Mouse (Mus musculus) liver, adult 2 months (tissue): Measurements from ENCODE around the gene Cntnap5b. TPM values are rescaled to one million over a fixed set of nuclear protein-coding genes. Genes with fewer than 3 reads are reported as not detected.
"Not testable (repeated sequence)": the region's sequence is repeated elsewhere in the genome, so short reads cannot be mapped to it uniquely, and the experiment has no call there.

Experiments used
- DNase-seq: peaks from one replicate; pipeline ENCODE4 v3.0.0-alpha.2; 2011; ENCODE audit warnings: low read depth, low spot score; ENCODE audit errors: extremely low read depth
- H3K27ac ChIP-seq: fragments of 200-500 bp; replicated peaks from 2 replicates; pipeline ENCODE4 v1.5.1; 2012; ENCODE audit warnings: low read depth, mild to moderate bottlenecking, control low read depth, inconsistent platforms, low read length; ENCODE audit not compliant: insufficient read depth
- H3K27me3 ChIP-seq: fragments of 200-500 bp; 2 replicates; pipeline ENCODE4 v1.6.1; 2012; ENCODE audit warnings: mild to moderate bottlenecking, moderate library complexity, low read length, inconsistent platforms; ENCODE audit not compliant: control insufficient read depth, insufficient read depth
- H3K36me3 ChIP-seq: fragments of 200-500 bp; 2 replicates; pipeline ENCODE4 v1.6.1; 2012; ENCODE audit warnings: low read length, inconsistent platforms; ENCODE audit not compliant: control insufficient read depth, insufficient read depth
- H3K4me1 ChIP-seq: fragments of 200-500 bp; 2 replicates; pipeline ENCODE4 v1.6.1; 2011; ENCODE audit warnings: low read length; ENCODE audit not compliant: control insufficient read depth, insufficient read depth
- H3K4me3 ChIP-seq: fragments of 200-500 bp; 2 replicates; pipeline ENCODE4 v1.5.1; 2011; ENCODE audit warnings: low read depth, mild to moderate bottlenecking, control low read depth, low read length, moderate library complexity; ENCODE audit not compliant: insufficient read depth
- H3K79me2 ChIP-seq: fragments of 200-500 bp; 2 replicates; pipeline ENCODE4 v1.6.1; 2012; ENCODE audit warnings: inconsistent platforms, mild to moderate bottlenecking, low read length, moderate library complexity; ENCODE audit not compliant: control insufficient read depth, insufficient read depth
- H3K9ac ChIP-seq: fragments of 200-500 bp; 2 replicates; pipeline ENCODE4 v1.6.1; 2012; ENCODE audit warnings: low read depth, mild to moderate bottlenecking, control low read depth, inconsistent platforms, low read length
- CTCF ChIP-seq: fragments of 200-500 bp; IDR thresholded peaks from 2 replicates; pipeline ENCODE4 v1.5.1; 2011; ENCODE audit warnings: low read depth, low read length, control low read depth
- POLR2A ChIP-seq: fragments of 200-500 bp; IDR thresholded peaks from 2 replicates; pipeline ENCODE4 v1.6.1; 2011; ENCODE audit warnings: low read length, control low read depth; ENCODE audit not compliant: insufficient read depth; ENCODE audit errors: extremely low read depth
- WGBS: fragments of 180-500 bp; shearing (Covaris S2); methylation state at CpG from one replicate; pipeline ENCODE4 v1.1.7; 2018; 5-methylcytosine and 5-hydroxymethylcytosine counted together
- polyA plus RNA-seq: library from polyadenylated mRNA; depleted of rRNA; stranded (reverse); fragments of >200 nt; gene quantifications from 2 replicates; pipeline ENCODE4 v1.2.3, GENCODE M21; 2012
- total RNA-seq: library from RNA; depleted of rRNA; stranded (reverse); fragments of >200 nt; gene quantifications from 2 replicates; pipeline ENCODE4 v1.2.3, GENCODE M21; 2014

The Cntnap5b gene
- total and polyA plus RNA-seq, 2 experiments: not detected

DNA sequence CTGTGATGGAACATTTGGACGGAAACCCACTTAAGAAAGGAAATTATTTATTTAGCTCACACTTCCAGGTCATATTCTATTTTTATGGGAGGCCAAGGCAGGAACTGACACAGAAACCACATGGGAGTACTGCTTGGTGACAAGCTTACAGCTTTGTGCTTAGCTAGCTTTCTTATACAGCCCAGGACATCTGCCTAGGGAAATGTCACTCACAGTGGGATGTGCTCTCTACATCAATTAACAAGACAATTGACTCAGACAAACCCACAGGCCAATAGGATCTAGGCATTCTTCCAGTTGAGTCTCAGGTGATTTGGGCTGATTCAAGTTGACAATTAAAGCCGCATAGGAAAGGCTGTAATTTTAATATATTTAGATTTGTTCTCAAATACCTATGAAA lies 135.2 kb downstream of the Cntnap5b start:
- Histone ChIP-seq H3K4me1 (no peaks in the 10 kb centered on the region), H3K27ac (no peak overlapping the region), H3K36me3 (no peaks in the 10 kb centered on the region), H3K9ac (no peak overlapping the region), H3K79me2 (no peaks in the 10 kb centered on the region), H3K4me3 (no peak overlapping the region), H3K27me3 (no peaks in the 10 kb centered on the region)
- TF ChIP-seq CTCF (no peak), POLR2A (no peak)
- WGBS: 77% methylated on average over 2 of the region's 2 CpGs
- no peak for DNase-seq

DNA sequence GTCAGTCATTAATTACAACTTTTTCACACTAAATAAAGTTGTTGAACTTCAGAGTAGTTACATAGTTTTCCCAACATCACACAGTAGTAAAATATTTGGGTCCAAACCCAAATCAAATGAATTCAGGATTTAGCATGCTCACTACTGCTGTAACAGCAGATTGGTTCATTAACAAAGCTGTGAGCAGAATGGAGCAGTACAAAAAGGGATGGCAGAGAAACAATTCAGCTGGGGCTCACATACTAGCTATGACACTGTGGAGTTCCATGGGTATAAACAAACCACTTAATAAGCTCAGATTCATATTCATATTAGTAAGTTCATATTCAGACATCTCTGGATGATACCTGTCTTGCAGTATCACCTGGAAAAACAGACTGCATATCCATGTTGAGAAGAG lies 170.9 kb downstream of the Cntnap5b start:
- no peak for DNase-seq
- H3K9ac ChIP-seq: no peak overlapping the region
- no peaks in the 10 kb centered on the region for H3K79me2 ChIP-seq
- H3K4me1 ChIP-seq: no peaks in the 10 kb centered on the region
- H3K4me3 ChIP-seq: no peak overlapping the region
- H3K27ac ChIP-seq: no peak overlapping the region
- H3K27me3 ChIP-seq: no peaks in the 10 kb centered on the region
- TF ChIP-seq POLR2A (no peak), CTCF (no peak)
- no peaks in the 10 kb centered on the region for H3K36me3 ChIP-seq

GRCm38 (mm10) chr1:99959428-99959987 lies 186.9 kb downstream of the Cntnap5b start:
- Histone ChIP-seq H3K4me3 (no peak overlapping the region), H3K27ac (no peak overlapping the region), H3K4me1 (no peaks in the 10 kb centered on the region), H3K9ac (no peak overlapping the region), H3K27me3 (no peaks in the 10 kb centered on the region), H3K79me2 (no peaks in the 10 kb centered on the region), H3K36me3 (no peaks in the 10 kb centered on the region)
- WGBS: 23% methylated on average over 2 of the region's 2 CpGs
- TF ChIP-seq POLR2A (no peak), CTCF (no peak)
- DNase-seq: no peak

- no peaks in the 10 kb centered on the region for H3K36me3 ChIP-seq
- H3K27me3 ChIP-seq: no peaks in the 10 kb centered on the region
- H3K9ac ChIP-seq: no peak overlapping the region
- H3K4me1 ChIP-seq: no peaks in the 10 kb centered on the region
- H3K4me3 ChIP-seq: no peak overlapping the region
- no peak for DNase-seq
- no peak overlapping the region for H3K27ac ChIP-seq
- WGBS: 68% methylated on average over 2 of the region's 2 CpGs
- TF ChIP-seq POLR2A (no peak), CTCF (no peak)
- H3K79me2 ChIP-seq: no peaks in the 10 kb centered on the region
These were observed 194.9 kb downstream of the Cntnap5b start for GRCm38 (mm10) chr1:99967300-99968089.

DNA sequence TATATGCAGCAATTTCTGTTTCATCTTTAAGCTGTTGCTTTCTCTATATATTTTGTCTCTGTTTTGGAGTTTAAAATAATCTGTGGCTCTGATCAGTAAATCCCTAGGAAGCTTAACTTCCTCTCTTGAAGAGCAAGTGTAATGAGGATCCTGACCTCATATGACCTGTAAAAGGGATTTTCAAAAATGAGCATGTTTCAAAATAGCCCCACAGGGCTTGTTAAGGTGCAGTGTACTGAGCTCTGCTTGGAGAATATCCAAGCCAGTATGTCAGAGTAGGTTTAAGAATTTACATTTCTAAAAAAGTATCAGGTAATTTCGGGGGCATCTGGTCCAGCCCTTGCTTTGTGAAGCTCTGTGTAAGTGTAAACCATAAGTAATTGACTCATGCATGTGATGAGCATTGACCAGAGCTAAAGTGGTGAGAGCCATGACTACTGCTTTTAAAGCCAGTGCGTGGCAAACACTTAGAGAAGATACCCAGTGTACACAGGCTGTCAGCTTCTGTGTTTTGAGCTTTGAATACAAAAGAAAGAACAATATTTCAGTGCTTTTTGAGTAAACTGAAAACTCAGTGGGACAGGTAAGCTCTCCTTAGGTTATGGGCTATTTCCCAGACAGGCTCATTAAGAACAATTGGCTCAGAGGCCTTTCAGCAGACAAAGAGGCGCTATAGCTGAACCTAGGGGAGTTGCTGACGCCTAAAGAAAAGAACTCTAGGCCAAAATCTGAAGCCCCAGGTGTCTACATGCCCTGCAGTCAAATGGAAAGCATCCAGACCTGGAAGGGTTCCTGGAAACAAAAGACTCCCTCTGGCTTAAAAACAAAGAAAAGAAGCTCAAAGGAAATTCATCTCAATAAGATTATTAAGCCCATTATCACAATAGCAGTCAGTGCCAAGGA lies 197.9 kb downstream of the Cntnap5b start:
- Histone ChIP-seq H3K27me3 (no peaks in the 10 kb centered on the region), H3K79me2 (no peaks in the 10 kb centered on the region), H3K4me3 (no peak overlapping the region), H3K36me3 (no peaks in the 10 kb centered on the region), H3K27ac (no peak overlapping the region), H3K9ac (no peak overlapping the region), H3K4me1 (no peaks in the 10 kb centered on the region)
- WGBS: 41% methylated on average over 4 of the region's 4 CpGs
- DNase-seq: no peak
- TF ChIP-seq POLR2A: no peak
- no peak for TF ChIP-seq CTCF

GRCm38 (mm10) chr1:100001226-100001625 lies 228.7 kb downstream of the Cntnap5b start:
- H3K9ac ChIP-seq, H3K27me3 ChIP-seq, H3K36me3 ChIP-seq, H3K4me3 ChIP-seq, H3K27ac ChIP-seq, DNase-seq, H3K79me2 ChIP-seq, H3K4me1 ChIP-seq: not testable (repeated sequence)
- WGBS: 88% methylated on average over 4 of the region's 4 CpGs
